ENCODE assay signal across 8 mouse cellular contexts in the genomic region with DNA sequence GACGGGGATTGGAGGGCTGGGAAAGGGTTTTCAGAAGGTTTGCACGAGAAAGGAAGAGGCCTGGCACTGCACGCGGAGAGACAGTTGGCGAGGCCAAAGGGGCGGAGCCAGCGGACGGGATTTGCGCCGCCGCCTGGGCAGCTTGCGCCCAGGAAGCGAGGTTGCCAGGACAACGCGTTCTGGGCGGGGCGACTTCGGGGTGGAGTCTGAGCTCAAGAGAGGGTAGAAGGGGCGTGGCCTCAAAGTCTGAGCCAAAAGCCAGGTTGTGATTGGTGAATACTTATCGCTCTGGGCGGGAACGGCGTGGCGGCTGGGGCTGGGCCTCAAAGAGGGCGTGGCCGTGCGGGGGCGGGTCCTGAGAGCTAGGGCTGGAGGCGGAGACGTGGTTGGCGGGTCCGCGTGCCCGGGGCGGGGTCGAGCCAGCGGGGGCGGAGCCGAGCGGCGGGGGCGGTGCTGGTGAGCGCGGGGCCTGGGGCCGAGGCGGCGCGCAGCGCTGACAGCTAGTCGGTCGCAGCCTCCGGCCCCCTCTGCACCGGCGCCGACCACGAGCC. TPM values are rescaled to one million over a fixed set of nuclear protein-coding genes. Genes with fewer than 3 reads are reported as not detected.
DNase-seq lines count a peak whose midpoint lies in the region; ATAC-seq lines count a peak whose summit lies in the region.

A gene (plus strand): TSS at position 487 of the 551 bp plus-strand sequence.

- peaks cover 68% of the 10 kb centered on the region for H3K27me3 ChIP-seq in forebrain, embryonic 10.5 days (ENCODE audit: poor library complexity, severe bottlenecking)
- H3K27me3 ChIP-seq in heart, embryonic 14.5 days (ENCODE audit: control insufficient read depth, insufficient read depth, low read length) = peaks cover 40% of the 10 kb centered on the region
- peaks cover 52% of the 10 kb centered on the region for H3K27me3 ChIP-seq in liver, embryonic 11.5 days (replicated peaks; ENCODE audit: control insufficient read depth, insufficient read depth, low read length)
- H3K27me3 ChIP-seq in splenic B cell, adult 2 months (ENCODE audit: control insufficient read depth, insufficient read depth, low read length, poor library complexity, severe bottlenecking) = no peaks in the 10 kb centered on the region

- H3K4me1 ChIP-seq in forebrain, embryonic 10.5 days = peaks cover 64% of the 10 kb centered on the region
- peaks cover 16 to 27% of the 10 kb centered on the region in 2 experiments for H3K4me1 ChIP-seq in heart, embryonic 14.5 days (ENCODE audit: control insufficient read depth in 2 of 2, insufficient read depth in 2 of 2, low read length in 2 of 2)
- peaks cover 13% of the 10 kb centered on the region for H3K4me1 ChIP-seq in liver, embryonic 11.5 days (replicated peaks; ENCODE audit: control insufficient read depth, insufficient read depth, low read length)

- peak; percentile 91 for DNase-seq in c-Kit-positive CD71-positive TER-119-negative erythroid progenitor cells, embryonic 14.5 days (ENCODE audit: low read depth)
- DNase-seq in forebrain, embryonic 10.5 days (ENCODE audit: extremely low spot score, low spot score) = peak; percentile 100
- DNase-seq in kidney, postnatal 10 days = peak; percentile 100
- peak; percentile 99 for DNase-seq in liver, embryonic 11.5 days (ENCODE audit: low spot score)
- peak; percentile 93 for DNase-seq in naive thymus-derived CD4-positive, alpha-beta T cell, adult 2 months (ENCODE audit: low read depth)
- DNase-seq in splenic B cell, adult 2 months (ENCODE audit: low read depth, low spot score) = peak; percentile 91

- peak within 1 kb of the TSS; percentile 76 for H3K27ac ChIP-seq in forebrain, embryonic 10.5 days
- H3K27ac ChIP-seq in heart, embryonic 14.5 days (replicated peaks in 1 of 2; ENCODE audit: control insufficient read depth in 1 of 2, insufficient read depth in 1 of 2, low read depth in 2 of 2, low read length in 2 of 2) = peak within 1 kb of the TSS; percentile 36 to 77; a peak in 3 of 4 replicates
- no peak within 1 kb of the TSS for H3K27ac ChIP-seq in liver, embryonic 11.5 days (ENCODE audit: low read depth, low read length)

- peak within 1 kb of the TSS; percentile 97 for H3K4me2 ChIP-seq in heart, embryonic 14.5 days (ENCODE audit: low read length)
- peak within 1 kb of the TSS; percentile 96 for H3K4me2 ChIP-seq in liver, embryonic 11.5 days

- peak; percentile 95 for ATAC-seq in CD4-positive, CD25-positive, alpha-beta regulatory T cell, adult 4 months
- peak; percentile 95 for ATAC-seq in heart, embryonic 14.5 days (ENCODE audit: insufficient number of reproducible peaks, insufficient read depth, low FRiP score, low read depth)
- ATAC-seq in liver, embryonic 11.5 days (replicated peaks; ENCODE audit: low FRiP score) = peak; percentile 93

- peak within 1 kb of the TSS; percentile 75 for H3K4me3 ChIP-seq in forebrain, embryonic 10.5 days
- H3K4me3 ChIP-seq in heart, embryonic 14.5 days (ENCODE audit: control insufficient read depth in 1 of 2, insufficient read depth in 1 of 2, low read depth in 1 of 2, low read length in 2 of 2) = peak within 1 kb of the TSS; percentile 64 to 74
- H3K4me3 ChIP-seq in liver, embryonic 11.5 days (ENCODE audit: low read depth, low read length) = peak within 1 kb of the TSS; percentile 61

- WGBS in forebrain, embryonic 10.5 days = 0% methylated on average over 52 of the region's 56 CpGs
- under 1% methylated on average over 24 of the region's 56 CpGs for WGBS in heart, embryonic 14.5 days
- under 1% methylated on average over 48 of the region's 56 CpGs for WGBS in liver, embryonic 11.5 days

- no peaks in the 10 kb centered on the region for H3K9me3 ChIP-seq in forebrain, embryonic 10.5 days
- H3K9me3 ChIP-seq in heart, embryonic 14.5 days (ENCODE audit: control insufficient read depth, low read length) = no peaks in the 10 kb centered on the region
- no peaks in the 10 kb centered on the region for H3K9me3 ChIP-seq in liver, embryonic 11.5 days (ENCODE audit: control insufficient read depth, low read length)

- H3K36me3 ChIP-seq in forebrain, embryonic 10.5 days (replicated peaks) = no peaks in the 10 kb centered on the region
- no peaks in the 10 kb centered on the region for H3K36me3 ChIP-seq in heart, embryonic 14.5 days (ENCODE audit: control insufficient read depth, insufficient read depth, low read length)
- H3K36me3 ChIP-seq in liver, embryonic 11.5 days (ENCODE audit: control insufficient read depth, insufficient read depth, low read length) = no peaks in the 10 kb centered on the region
- H3K36me3 ChIP-seq in splenic B cell, adult 2 months (ENCODE audit: control insufficient read depth, insufficient read depth, low read length, poor library complexity, severe bottlenecking) = no peaks in the 10 kb centered on the region

- peak within 1 kb of the TSS; percentile 73 for H3K9ac ChIP-seq in heart, embryonic 14.5 days (ENCODE audit: low read length)
- peak within 1 kb of the TSS; percentile 61 for H3K9ac ChIP-seq in liver, embryonic 11.5 days (ENCODE audit: low read depth, low read length)

RNA-seq across cellular contexts. Expression of the gene that starts here (rescaled TPM):
- not detected for polyA plus RNA-seq in CD4-positive, CD25-positive, alpha-beta regulatory T cell, adult 4 months (2017; shearing (Covaris generic))
- polyA plus RNA-seq in forebrain, embryonic 10.5 days (2016; fragmentation: Nextera tagmentation; extraction: Ambion mirVana) = 19.4 and 20.1 TPM in 2 replicates
- 4.2 and 4.6 TPM in 2 replicates for polyA plus RNA-seq in heart, embryonic 14.5 days (2014; fragmentation: Nextera tagmentation; extraction: Ambion mirVana)
- polyA plus RNA-seq in liver, embryonic 11.5 days (2014; fragmentation: Nextera tagmentation; extraction: Ambion mirVana) = 1.0 and 2.2 TPM in 2 replicates

Comparison
In these comparisons a context has a peak if more than half of its experiments do, and no peak if none do; other contexts are left out.
1. Peak in ATAC-seq in CD4-positive, CD25-positive, alpha-beta regulatory T cell, adult 4 months; RNA of the gene not detected or under 1 TPM.